Mouse (Mus musculus) testis, adult 2 months (tissue): ENCODE results near the gene Apol9a.

Source experiments
- CTCF ChIP-seq: fragments of 200-500 bp; IDR thresholded peaks from 2 replicates; pipeline ENCODE4 v1.5.1; 2012; ENCODE audit warnings: low read depth, mild to moderate bottlenecking, inconsistent platforms, low read length, moderate library complexity; ENCODE audit not compliant: control insufficient read depth, insufficient read depth, insufficient replicate concordance
- POLR2A ChIP-seq: fragments of 200-500 bp; IDR thresholded peaks from 2 replicates; pipeline ENCODE4 v1.6.1; 2012; ENCODE audit warnings: low read depth, mild to moderate bottlenecking, inconsistent platforms, low read length, moderate library complexity; ENCODE audit not compliant: control insufficient read depth

DNA sequence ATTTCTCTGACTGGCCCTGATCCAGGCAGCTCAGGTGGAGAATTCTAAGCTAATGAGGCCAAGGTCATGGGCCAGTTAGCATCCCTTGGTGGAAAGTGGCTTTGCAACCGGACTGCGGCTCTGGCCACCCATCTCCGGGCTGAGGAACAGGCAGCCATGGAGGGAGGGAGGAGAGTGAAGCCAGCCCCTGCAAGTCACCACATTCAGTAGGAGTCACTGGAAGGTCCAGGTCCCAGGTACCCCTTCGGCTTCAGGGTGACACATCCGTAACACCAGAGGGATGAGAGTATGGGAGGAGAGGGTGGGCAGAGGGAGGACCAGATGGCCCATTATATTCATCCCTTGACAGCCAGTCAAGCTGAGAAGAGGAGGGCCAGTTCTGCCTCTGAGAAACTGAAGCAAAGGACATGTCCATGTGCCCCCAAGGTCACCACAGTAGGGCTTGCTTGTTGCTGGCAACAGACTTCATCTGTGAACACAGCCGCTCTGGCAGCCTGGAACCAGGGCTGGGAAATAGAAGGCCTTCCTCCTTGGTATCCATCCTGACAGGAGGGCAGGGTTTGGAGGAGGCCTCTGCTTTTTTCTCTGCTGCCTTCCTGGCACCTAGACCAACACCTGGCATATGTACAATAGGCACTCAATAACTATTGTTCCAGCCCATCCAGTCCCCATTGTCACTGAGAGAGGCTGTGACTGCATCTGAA is 55.9 kb downstream of the Apol9a start:
- TF ChIP-seq CTCF (no peak), POLR2A (no peak)
